Mouse (Mus musculus): ENCODE measurements at regions not wholly inside any gene's neighbourhood (a gene's known extent, or its start where the extent isn't known, plus 50 kb on each side); places are given as distances from the start of the nearest gene placed in this dataset.

- TF ChIP-seq CTCF (IDR thresholded peaks at IDR 0.05; ENCODE audit: insufficient read depth, low read length): no peak
- TF ChIP-seq POLR2A (IDR thresholded peaks at IDR 0.05; ENCODE audit: borderline replicate concordance, extremely low read depth, low read depth, low read length): no peak
Observed at GRCm38 (mm10) chr7:125188986-125189385, 255.5 kb upstream of the Kdm8 start.
